Mouse (Mus musculus) left cerebral cortex, postnatal 25 days (tissue): Measurements from ENCODE around the gene Pcnp. TPM values are rescaled to one million over a fixed set of nuclear protein-coding genes. Genes with fewer than 3 reads are reported as not detected.
"Not testable (repeated sequence)": the region's sequence is repeated elsewhere in the genome, so short reads cannot be mapped to it uniquely, and the experiment has no call there.

Source experiments
- DNase-seq, 2 experiments: peaks; one replicate each; pipeline ENCODE4 v3.0.0; 2022; ENCODE audit warnings: low spot score in 2 of 2, mixed read lengths in 1 of 2
- intact Hi-C: fragments of 180-260 bp; cut with DNase I; formaldehyde crosslinking; loops from one replicate; pipeline ENCODE4 v1.15.1; 2025
- total RNA-seq, 2 experiments: library from RNA; stranded (reverse); gene quantifications; 2 replicates each; pipeline ENCODE4 v1.2.3; 2021

Pcnp gene
- total RNA-seq: 100 to 1,000 TPM; 154 to 167 TPM

DNA sequence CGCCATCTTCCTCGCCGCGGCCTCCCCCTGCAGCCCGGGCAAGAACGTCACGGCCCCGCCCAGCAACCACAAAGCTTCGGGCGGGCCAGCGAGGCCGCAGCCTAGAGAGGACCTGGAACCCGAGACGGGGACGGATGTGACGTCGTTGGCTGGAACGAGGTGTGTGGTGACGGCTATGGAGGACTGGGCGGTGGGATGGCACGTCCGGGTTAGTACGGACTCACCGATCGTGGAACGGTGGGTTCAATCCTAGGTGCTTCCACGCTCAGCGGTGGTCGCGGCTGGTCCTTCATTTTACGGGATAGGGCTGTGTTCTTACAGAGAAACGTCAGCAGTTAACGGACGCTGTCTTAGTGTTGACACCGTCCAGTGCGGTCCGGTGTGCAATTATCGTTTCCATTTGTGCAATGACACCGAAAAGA is at the start of gene Pcnp:
Gene Pcnp, minus strand, starts transcription at position 79 of the 422 bp plus-strand sequence.
- intact Hi-C loops: loop anchor here (1.0 to 2.0 kb wide), 3 partner anchors 45 to 63 kb away; partner anchors contain the start of gene Rpl24
- DNase-seq: peak; percentile 97 to 99

DNA sequence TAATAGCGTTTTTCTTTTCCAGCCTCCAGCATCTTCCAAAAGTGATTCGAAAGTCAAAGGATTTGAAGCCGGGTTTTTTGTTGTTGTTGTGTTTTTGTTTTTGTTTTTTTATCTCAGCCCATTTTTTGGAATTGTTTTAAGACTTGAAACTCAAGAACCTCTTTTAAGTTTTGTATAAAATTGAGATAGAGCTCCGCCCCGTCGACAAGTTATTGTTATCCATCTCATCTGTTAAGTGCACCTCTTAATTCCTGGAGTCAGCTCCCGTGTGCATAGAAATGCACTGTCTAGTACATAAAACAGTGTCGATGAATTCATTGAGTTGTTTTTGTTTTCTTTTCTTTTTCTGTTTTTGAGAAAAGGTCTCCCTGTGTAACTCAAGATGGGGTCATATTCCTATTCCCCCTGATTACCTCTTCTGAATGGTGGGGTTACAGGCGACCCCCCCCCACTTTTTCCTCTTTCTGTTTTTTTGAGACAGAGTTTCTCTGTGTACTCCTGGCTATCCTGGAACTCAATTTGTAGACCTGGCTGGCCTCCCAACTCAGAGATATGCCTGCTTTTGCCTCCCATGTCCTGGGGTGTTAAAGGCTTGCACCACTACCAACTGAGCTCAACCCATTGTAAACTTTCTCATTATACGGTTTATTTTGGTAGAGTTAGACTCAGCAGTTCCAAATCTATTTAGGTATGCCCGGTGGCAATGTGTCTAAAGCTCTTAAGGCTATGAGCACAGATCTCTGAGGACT is 46.8 kb upstream of the Pcnp start:
- no peak for DNase-seq
- intact Hi-C loops: no loop called here

DNA sequence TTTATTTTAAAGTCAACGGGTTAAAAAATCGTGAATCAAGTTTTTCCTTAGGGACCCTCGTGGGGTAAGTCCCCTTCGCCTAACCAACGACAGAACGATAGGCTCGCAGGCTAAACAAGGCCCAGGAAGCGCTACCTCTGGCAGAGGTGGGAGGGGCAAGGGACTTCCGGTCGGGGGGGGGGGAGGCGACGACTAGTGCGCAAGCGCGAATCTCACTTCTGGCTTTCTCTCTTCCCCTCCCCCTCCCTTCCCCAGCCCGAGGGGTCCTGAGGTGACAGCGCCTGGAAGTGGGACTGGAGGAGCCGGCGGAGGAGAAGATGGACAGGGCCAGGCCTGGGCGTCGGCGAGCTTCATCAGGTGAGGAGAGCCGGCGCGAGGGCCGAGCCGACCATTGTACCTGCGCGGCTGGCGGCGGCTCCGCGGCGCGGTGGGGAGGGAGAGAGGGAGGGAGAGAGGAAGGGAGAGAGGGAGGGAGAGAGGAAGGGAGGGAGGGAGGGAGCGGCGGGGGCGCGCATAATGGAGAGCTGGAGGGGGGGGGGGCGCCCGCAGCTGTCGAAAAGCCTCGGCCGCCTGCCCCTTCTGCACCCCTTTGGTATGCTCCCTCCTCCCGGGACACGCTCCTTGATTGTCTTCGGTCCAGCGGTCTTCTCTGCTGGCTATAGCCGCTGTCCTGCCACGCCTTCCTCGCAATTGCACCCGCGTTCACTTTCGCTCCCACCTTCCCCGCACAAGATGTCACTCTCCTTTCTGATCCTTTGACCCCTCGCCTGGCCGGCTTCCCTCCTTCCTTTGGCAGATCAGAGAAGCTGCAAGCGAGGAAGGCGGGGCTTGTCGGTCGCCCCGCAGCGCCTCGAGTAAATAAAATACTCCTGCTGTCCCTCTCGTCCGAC is 45.9 kb upstream of the Pcnp start:
- intact Hi-C loops: loop anchor here (2.0 kb wide), 1 partner anchor 47 kb away; the partner anchor contains the start of gene Pcnp
- peak; percentile 82 for DNase-seq

- intact Hi-C loops: loop anchor here (2.0 kb wide), 1 partner anchor 46 kb away; the partner anchor contains the start of gene Pcnp
- no peak for DNase-seq
Measured at GRCm38 (mm10) chr16:56074565-56074964, 45.0 kb upstream of the Pcnp start.

DNA sequence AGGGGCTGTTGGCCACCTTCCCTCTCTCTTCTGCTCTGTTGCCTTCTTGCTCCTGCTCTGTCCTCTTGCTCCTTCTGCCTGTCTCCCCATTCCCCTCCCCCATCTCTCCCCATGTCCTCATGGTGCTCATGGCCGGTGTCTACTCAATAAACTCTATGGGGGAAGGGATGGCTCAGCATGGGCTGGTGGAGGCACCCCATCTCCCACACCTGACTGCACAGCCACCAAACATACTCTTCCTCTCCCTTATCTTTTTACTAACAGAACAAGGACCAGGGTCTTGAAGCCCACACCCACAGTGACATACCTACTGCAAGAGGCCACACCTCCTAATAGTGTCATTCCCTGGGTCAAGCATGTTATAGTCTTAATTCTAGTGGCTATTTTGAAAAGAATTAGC is 44.6 kb upstream of the Pcnp start:
- intact Hi-C loops: loop anchor here (2.0 kb wide), 1 partner anchor 45 kb away; the partner anchor contains the start of gene Pcnp
- no peak for DNase-seq

GRCm38 (mm10) chr16:56073150-56073549 is 43.6 kb upstream of the Pcnp start:
- DNase-seq, intact Hi-C loops: not testable (repeated sequence)

DNA sequence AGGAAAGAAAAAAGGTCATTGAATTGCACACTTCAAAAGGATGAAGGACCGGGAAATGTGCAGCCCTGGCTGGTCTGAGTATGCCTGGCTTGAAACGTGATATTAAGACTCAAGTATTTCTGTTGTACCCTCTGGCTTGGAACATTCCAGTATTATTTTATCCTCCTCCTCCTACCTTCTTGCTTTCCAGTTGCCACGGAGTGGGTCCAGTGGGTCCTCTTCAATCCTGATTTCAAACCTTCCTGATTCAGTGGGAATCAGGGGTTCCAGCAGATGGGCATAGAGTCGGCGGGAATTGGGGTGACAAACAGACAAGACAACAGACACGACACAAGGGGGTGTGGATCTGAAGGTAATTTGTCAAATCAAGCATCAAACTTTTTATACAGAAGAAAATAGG is 43.0 kb upstream of the Pcnp start:
- intact Hi-C loops: no loop called here
- DNase-seq: no peak

- DNase-seq: no peak
- intact Hi-C loops: no loop called here
Measured at GRCm38 (mm10) chr16:56071317-56072232, 42.0 kb upstream of the Pcnp start.

DNA sequence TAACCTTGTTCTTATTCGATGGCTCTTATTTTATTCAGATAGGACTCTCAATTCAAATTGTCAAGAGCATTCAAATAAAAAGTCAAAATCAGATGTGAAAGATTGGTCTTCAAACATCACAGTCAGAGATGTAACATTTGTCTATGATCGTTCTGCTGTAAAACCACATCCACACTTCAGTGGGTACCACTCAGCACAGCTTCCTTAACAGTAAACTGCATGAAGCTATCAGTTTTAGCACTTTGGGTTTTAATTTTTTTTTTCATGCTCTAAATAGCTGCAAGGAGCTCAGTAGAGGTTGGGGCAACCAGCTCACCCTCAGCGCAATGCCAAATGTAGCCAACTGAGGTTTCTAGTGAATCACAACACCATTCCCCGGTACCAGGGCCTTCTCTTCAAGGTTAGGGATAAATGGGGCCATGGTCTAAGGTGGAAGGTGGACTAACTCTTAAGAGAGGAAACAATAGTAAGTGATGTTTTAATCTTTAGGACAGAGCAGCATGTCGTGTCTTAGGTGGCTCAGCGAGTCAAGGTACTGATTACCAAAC is 39.1 kb upstream of the Pcnp start:
- DNase-seq: no peak
- intact Hi-C loops: no loop called here

DNA sequence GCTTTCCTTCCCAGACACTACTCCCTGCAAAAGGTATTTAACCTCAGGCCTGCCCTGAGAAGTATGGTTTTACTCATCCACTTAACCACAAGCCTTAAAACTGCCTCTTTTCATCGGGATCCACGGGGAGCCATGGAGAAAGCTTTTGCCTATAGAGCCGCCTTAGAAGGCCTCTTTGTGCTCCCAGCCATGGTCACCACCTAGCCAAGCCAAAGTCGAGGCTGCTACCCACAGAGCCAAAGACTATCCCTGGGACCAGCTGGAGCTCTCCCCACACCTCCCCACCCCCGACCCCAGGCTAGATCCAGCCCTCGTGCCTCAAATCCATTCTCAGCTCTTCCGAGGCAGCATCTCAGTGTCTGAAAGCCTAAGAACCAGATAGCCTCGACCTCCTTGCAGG is 36.6 kb upstream of the Pcnp start:
- DNase-seq: no peak
- intact Hi-C loops: no loop called here

GRCm38 (mm10) chr16:56064334-56064990 is 34.9 kb upstream of the Pcnp start:
- DNase-seq: peak; percentile 59 to 82
- intact Hi-C loops: loop anchor here (2.0 kb wide), 1 partner anchor 114 kb away; no protein-coding TSS in a partner anchor

DNA sequence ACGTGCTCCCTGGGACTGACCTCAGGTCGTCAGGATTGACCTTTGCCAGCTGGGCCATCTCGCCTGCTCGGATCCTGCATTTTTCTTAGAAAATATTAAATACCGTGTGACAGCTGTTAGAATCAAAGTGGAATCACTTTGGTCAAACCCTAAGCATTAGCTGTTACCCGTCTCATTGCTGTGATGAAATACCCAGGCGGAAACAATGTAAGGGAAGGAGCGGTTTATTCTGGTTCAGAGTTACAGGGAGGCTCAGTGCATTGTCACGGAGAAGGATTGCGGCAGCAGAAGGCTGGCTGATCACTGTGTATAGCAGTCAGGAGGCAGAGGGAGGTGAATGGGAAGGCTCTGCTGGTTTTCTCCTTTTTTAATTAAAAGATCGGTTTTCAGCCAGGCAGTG is 33.4 kb upstream of the Pcnp start:
- no peak for DNase-seq
- intact Hi-C loops: no loop called here

DNA sequence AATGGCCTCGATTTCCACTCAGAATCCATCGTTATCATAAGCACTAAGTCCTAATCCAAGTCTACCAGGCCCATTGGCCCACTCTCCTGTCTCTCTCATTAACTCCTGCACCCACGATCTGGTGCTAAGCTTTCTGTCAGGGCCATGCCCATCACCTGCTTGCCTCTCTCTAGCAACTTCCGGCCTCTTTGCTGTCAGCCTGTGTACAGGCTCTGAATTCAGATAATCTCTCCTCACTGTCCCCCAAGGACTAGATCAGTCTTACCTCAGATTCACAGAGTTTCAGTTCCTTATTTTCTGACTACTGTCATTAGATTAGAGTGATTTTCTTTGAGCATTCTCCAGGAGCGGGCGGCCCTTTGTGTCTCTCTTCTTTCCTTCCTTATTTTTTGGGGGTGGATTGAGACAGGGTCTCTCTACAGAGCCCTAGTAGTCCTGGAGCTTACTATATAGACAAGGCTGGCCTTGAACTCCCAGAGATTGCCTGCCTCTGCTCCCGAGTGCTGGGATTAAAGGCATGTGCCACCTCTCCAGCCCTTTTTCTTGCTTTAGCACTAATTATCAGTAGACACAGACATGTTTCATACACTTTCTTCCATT is 32.6 kb upstream of the Pcnp start:
- intact Hi-C loops: no loop called here
- no peak for DNase-seq

DNA sequence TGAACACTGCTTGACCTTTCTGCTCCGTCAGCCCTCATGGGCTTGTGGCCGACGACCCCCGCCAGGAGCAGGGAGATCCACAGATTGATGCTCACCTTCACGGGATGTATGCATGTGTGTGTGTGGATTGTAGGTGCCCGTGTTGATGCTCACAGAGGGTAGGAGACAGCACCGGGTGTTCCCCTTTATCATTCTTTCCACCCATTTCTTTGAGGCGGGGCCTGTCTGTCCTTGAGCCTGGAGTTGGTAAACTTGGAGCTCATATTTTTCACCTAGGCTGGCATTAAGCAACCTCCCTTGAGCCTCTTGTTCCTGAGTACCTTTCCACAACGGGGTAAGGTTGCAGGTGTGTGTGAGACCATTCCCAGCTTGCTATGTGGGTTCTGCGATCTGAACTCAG is 28.6 kb upstream of the Pcnp start:
- no peak for DNase-seq
- intact Hi-C loops: no loop called here

DNA sequence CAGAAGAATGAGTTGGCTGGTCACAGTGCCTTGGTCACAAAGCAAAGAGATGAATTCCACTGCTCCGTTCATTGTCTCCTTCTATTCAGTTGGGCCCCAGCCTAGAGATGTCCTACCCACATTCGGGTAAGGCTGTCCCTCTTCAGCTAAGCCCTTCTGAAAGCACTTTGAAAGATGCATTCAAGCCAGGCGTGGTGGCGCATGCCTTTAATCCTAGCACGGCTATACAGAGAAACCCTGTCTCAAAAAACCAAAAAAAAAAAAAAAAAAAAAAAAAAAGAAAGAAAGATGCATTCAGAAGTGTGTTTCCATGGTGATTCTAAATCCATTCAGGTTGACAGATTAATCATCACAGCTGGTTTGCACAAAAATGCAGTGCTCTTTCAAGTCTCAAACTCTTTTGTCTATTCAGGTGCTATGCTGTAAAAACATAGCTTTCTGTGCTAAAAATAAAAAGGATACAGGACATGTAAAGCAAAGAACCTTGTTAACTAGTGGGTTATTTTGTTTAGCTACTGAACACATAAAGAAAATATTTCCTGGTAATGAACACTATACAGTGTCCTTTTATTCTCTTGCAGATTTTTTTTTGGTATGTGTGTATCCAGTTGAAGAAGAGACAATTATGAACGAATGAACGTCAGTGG is 27.5 kb upstream of the Pcnp start:
- intact Hi-C loops: no loop called here
- no peak for DNase-seq

DNA sequence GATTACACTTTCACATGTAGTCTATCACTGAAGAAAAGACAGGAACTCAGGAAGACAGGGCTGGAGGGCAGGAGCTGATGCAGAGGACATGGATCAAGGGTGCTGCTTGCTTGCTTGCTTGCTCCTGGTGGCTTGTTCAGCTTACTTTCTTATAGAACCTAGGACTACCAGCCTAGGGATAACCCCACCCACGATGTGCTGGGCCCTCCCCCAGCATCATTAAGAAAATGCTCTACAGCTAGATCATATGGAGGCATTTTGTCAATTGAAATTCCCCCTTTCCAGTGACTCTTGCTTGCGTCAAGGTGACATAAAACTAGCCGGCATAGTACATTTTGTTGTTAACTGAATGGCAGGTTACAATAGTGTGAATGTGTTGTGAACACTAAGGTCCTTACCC is 26.4 kb upstream of the Pcnp start:
- intact Hi-C loops: no loop called here
- DNase-seq: no peak

DNA sequence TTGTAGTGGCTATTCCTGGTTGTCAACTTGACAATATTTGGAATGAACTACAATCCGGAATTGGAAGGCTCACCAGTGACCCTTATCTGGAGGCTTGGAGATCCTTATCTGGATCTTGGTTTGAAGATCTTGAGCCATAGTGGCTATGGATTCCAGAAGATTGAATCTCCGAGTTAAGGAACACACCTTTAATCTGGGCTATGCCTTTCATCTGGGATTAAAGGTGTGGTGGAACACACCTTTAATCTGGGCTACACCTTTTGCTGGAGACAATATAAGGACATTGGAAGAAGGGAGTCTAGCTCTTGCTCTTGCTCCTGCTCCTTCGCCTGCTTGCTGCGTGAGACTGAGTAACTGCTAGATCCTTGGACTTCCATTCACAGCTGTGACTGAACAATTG is 18.5 kb upstream of the Pcnp start, which contains the start of gene Senp7:
Gene Senp7, plus strand, starts transcription at position 301 of the 400 bp plus-strand sequence.
- DNase-seq, intact Hi-C loops: not testable (repeated sequence)

DNA sequence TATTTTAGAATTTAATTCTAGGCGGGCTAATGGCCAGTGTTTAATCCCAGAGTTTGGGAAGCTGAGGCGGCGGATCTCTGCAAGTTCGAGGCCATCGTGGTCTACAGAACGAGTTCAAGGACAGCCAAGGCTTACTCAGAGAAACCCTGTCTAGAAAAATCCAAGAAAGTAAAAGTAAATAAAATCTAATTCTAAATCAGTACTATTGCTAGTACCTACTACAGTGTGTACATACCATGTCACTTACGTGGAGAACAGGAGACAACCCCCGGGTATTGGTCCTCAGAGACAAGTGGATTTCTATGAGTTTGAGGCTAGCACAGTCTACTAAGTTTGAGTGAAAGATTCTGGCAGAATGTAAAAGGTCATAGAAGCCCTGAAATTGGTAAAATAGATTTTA is 8.6 kb upstream of the Pcnp start:
- no peak for DNase-seq
- intact Hi-C loops: no loop called here
